Mouse (Mus musculus) brain, embryonic 14.5 days (tissue): Measurements from ENCODE around the gene Fahd1.

Experiments used
- CTCF ChIP-seq: fragments of 200-500 bp; IDR thresholded peaks from 2 replicates; pipeline ENCODE4 v1.5.1; 2012; ENCODE audit warnings: inconsistent platforms, mild to moderate bottlenecking, moderate library complexity, borderline replicate concordance; ENCODE audit not compliant: insufficient read depth, insufficient read length; ENCODE audit errors: extremely low read depth
- POLR2A ChIP-seq: fragments of 200-500 bp; IDR thresholded peaks from 2 replicates; pipeline ENCODE4 v1.6.1; 2012; ENCODE audit warnings: mild to moderate bottlenecking, inconsistent platforms, borderline replicate concordance; ENCODE audit not compliant: poor library complexity, insufficient read depth, insufficient read length, severe bottlenecking; ENCODE audit errors: extremely low read depth

GRCm38 (mm10) chr17:24878117-24878397 lies 27.9 kb upstream of the Fahd1 start:
- TF ChIP-seq CTCF (no peak), POLR2A (no peak)
